Mouse (Mus musculus) erythroid progenitor cell, adult 5-6 weeks (primary cell): Measurements from ENCODE around the gene Trim66. TPM values are rescaled to one million over a fixed set of nuclear protein-coding genes. Genes with fewer than 3 reads are reported as not detected.

Experiments used
- ATAC-seq: replicated peaks from 2 replicates; pipeline ENCODE4 v1.8.0; 2016; ENCODE audit warnings: moderate number of reproducible peaks, mild to moderate bottlenecking, moderate TSS enrichment, inconsistent platforms; ENCODE audit not compliant: poor library complexity, low FRiP score, severe bottlenecking
- total RNA-seq, 2 experiments: library from RNA; stranded (forward) in 1 of 2; stranded (reverse) in 1 of 2; fragments of 150-400 nt in 1 of 2; fragments of 186-747, 209-891 nt in 1 of 2; gene quantifications; 2 replicates each; pipeline versions ENCODE4 v1.2.3 to v1.2.4; 2015 to 2017; ENCODE audit warnings: low replicate concordance in 2 of 2

Trim66 gene
- not detected in 2 replicates for total RNA-seq (2015; ENCODE audit: low replicate concordance)
- total RNA-seq (2017; ENCODE audit: low replicate concordance): not detected in 2 replicates

DNA sequence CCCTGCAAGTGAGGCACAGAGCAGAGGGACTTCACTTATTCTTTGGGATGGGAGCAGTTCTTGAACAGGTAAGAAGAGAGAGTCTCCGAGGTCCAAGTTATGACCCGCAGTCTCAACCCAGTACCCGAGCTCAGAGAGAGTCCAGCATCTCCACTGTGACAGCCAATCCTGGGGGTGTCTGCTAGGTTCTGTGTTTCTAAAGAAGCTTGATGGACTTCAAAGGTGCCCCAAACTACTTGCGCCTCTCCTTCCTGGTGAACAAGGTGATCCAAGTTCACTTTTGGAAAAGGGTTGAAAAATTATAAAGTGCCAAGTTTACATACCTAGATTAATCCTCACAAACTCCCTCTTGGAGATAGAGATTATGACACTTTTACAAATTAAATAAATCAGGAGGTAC is at the start of gene Trim66:
Gene Trim66, minus strand, starts transcription at position 101 of the 400 bp plus-strand sequence.
- no peak for ATAC-seq

DNA sequence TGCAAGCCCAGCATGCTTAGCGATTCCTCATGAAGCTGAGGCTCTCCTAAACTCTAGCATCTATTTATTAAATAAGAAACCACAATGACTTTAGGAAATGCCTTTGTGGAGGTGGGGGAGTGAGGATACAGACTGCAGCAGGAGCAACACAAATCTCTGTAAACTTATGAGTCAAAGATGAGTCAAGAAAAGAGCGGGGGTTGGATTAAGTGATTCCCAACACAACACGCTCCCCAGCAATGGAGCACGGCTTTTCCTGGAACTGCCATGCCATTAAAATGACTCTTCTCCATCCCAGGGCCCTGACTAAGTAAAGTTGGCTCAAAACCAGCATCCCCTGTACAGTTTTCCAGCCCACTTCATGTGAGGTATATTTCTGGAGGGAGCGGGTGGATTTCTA is 38.8 kb upstream of the Trim66 start:
- no peak for ATAC-seq

DNA sequence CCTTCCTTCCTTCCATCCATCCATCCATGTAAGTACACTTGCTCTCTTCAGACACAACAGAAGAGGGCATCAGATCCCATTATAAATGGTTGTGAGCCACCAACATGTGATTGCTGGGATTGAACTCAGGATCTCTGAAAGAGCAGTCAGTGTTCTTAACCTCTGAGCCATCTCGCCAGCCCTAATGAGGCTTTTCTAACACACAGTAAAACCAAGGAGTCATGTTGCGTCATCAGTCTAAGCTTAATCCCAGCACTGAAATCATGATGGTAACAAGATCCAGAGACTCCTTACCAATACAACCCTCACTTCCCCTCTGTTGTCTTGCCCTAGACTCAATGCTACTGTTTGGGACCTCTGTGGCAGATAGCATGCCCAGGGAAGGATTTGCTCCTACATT is 38.3 kb upstream of the Trim66 start:
- ATAC-seq: no peak

DNA sequence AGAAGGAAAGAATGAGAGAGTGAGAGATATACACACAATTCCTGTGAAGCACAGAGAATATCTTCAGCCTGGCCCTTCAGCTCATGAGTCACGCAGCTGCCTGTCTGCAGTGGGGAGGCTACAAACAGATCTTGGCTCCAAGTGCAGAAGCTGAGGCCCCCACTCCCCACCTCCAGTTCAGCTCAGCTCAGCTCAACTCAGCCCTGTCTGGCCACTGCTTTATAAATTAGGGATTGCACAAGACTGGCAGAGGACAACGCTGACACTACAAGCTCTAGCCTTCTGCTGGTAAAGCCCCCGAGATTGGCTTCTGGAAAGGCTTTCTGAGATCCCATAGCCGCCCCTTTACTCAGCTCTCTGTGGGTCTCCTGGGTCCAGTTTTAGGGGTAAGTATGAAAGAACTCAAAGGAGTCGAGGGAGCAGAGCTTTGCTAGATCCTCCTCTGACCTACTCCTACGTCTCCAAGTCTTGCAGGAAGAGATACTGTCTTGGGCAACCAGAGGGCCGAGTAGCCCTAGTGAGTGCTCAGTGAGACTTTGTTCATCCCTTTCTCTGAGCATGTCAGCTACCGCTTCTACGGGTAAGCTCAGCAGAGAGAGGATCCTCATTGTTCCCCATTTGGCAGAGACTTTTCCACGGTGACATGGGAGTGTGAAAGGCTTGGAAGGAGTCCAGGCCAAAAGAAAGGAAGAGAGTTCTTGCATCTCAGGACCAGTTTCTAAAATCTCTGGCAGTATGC is 37.5 kb upstream of the Trim66 start:
- ATAC-seq: no peak

DNA sequence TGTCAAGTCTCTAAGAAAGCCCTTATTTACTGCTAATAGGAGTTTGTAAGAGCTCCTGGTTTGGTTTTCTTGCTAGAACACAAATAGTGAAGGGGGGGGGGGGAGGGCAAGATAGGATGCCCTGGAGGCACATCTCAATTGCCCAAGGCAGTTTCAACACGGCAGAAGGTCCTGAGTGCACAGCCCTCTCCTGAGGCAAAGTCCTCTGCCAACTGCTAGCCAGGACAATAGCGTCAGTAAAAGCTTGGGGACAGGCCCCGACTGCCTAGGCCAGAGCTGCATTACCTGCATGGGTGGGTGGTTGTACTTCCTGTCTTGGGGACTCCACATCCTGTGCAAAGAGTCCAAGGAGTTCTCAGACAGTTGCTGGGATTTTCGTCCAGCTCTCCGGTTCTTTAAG is 36.9 kb upstream of the Trim66 start:
- ATAC-seq: no peak

DNA sequence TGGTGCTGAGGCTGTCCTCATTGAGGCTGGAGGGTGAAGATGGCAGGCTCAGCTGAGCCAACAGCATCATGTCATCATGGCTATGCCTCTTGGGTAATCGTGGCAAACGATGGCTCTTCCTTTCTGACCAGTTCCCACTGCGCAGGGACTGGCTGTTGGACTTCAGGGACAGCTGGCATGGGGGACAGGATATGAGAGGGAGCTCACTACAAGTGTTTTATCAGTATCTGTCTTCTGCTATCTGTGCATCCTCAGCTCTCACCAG is 34.4 kb upstream of the Trim66 start:
- ATAC-seq: no peak

DNA sequence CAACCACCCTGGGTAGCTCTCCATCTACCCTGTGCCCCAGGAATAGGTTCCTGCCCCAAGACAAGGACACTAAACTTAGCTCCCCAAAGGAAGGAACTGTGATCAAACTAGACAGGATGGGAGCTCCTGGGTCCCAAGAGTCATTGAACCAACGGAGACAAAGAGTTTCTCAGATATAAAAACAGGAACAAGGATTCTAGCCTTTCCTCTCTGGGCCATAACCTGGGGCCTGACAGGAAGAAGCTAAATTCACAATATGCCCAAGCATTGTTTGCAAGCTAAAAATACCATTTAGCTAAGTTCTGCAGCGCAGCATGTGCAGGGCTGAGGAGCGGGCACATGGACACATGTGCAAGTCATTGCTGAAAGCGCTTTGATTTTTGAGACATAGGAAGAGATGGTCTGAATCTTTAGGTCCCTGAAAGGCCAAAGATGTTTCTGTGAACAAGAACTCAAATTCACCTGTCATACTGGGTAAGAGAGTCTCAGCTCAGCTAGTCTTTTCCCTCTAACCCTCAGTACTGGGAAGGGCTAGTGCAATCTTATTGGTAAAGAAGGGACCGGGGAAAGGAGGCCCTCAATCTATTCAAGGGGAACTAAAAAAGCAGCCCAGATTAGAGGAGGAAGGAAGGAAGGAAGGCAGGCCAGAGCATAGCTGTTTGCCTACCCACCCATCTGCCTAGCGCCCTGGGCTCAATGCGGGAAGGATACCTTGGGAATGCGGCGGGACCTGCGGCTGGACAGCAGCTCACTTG is 33.9 kb upstream of the Trim66 start:
- ATAC-seq: no peak

DNA sequence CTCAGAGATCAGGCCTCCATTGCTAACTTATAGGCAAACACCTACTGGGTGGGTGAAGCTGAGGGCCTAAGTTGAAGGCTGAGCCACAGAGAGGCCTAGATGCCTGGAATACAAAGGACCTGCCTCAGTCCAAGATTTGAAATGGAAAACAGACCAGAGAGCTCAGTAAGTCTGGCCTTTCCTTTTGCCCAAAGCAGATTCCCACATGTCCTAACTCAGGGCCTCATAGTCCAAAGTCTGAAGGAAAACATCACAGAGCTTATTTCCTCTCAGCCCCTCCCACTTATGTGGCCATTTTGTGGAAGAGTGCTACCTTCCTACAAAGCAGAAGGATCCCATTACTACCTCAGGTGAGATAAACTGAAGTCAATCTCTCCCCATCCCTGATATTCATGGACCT is 33.0 kb upstream of the Trim66 start:
- no peak for ATAC-seq

DNA sequence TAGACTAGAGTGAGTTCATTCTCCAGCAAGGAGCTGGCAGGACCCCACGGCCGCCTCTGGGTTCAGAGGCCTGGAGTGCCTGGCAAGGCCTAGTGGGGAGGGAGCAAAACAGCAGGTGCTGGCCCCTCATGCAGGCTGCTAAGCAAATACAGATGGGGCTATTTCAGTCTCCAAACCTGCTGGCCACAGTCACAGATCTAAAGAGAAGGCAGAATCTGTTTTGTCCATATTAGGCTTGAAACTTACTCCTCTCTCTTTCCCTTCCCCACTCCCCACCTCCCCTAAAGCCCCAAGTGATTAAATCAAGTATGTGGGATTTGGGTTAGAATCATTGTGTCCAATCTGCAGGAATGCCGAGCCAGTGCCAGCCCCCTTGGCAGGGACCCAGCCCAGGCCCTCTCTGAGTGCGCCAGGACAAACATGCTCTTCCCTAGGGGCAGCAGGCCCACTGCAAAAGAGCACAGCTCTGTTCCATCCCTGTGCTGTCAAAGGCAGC is 28.6 kb upstream of the Trim66 start:
- no peak for ATAC-seq

DNA sequence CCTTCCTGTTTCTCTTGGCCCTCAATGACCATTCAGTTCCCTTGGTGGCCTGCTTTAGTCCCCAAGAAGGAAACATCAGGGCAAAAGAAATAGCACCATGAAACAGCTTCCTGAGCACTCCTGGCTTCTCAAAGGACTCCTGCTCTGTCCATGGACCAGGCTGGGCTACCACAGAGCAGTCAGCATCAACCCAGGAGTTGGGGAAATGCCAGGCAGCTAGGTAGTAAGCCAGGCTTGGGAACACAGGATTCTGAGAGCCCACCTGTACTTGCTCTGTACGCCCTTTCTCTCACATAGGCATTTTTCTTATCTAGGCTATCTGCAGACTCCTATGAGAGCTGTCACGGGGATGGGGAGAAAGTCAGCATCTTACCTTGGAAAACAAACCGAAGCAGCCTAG is 27.0 kb upstream of the Trim66 start:
- ATAC-seq: no peak

DNA sequence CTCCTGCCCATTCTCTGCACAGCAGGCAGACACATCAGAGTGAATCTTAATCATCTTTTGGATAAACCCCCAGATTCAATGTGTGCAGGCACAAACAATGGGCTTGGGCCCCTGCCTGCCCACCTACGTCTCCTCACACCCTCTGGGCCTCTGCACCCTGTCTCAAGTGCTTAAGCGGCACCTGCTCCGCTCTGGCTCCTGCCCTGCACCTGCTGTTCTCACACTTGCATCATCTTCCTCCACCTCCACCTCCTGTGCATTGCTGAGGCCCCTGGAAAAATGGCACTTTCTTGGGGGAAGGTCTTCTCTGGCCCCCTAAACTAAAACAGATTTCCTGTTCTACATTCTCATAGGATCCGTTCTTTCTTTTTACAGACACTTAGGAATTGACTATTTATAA is 26.0 kb upstream of the Trim66 start:
- ATAC-seq: no peak

DNA sequence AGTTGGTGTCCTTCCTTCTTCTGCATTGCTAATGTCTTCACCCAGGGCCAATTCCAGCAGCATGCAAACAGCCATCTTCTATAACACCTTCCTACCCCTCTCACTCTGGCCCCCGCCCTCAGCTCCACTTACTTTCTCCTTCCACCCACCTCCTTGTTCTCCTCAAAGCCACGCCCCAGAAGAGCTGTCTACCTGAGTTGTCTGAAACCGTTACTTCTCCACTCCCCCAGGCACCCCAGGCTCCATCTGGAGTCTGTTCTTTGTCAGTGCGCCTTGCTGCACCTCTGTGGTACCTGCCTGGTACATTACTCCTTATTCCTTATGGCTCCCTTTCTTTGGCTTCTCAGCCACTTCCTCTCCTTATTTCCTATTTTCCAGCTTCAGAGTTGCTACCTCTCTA is 25.2 kb upstream of the Trim66 start:
- no peak for ATAC-seq

DNA sequence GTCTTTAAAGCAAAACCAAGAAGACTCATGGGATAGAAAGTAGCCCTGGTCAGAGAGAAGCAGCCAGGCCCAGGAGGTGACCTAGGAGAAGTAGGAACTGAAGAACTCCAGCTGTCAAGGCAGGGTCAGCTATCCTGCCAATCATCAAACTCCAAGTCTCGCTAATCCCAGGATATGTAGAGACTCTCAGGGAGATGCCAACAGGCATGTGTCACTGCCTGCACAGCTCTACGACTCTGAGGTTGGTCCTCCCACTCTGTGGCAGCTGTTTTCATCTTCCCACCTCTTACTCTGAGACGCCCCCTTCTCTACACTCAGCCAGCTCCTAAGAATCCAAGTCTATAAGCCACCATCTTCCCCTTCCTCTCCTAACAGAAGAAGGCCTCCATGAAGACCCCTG is 24.8 kb upstream of the Trim66 start:
- ATAC-seq: no peak

DNA sequence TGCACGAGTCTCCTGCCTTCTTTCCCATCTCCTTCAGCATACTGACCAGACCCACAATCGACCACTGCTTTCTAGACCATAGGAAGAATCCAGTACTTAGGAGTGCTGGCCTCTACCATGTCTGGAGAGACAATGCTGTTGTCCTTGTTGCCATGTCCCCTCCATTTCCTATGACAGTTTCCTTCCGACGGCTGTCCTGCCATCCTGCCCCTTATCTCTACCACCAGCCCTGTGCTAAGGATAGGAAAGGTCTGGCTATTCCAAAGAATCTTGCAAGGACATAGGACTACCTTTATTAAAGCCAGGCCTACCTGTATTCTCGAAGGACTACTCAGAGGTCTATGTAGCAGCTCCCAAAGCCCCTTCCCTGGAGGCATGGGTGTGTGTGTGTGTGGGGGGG is 23.6 kb upstream of the Trim66 start:
- no peak for ATAC-seq

DNA sequence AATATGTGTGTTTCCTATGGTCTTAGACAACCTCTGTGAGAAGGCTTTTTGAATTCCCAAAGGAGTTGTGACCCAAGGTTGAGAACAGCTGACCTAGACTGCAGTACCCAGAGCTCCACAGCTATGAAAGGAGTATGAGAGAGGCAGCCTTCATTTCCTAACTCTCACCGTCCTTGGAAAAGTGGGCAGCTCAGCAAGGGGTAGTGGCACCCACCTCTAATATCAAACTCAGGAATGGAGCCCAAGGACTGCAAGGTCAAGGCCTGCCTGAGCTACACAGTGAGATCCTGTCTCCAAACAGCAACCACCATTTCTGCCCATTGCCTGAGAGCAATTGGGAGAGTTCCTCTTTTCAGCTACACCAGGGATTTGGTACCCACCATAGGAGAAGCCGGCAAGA is 21.8 kb upstream of the Trim66 start:
- ATAC-seq: no peak

DNA sequence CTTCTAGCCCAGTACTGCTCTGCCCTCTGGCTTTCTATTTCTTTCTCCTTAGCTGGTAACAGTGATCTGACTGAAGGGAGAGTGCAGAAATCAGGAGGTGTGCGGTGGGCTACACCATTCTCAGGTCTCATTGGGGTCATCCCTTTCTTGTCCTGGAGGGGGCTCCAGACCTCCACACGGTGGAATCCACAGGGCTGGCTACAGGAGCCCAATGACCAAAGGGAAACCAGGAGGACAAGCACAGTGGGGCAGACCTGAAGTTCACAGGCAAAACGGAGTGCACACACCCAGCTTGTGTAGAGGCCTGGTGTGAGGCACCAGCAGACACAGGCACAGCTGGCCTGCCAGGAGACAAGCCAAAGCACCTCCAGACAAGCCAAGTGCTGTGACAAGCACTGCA is 20.4 kb upstream of the Trim66 start:
- ATAC-seq: no peak

DNA sequence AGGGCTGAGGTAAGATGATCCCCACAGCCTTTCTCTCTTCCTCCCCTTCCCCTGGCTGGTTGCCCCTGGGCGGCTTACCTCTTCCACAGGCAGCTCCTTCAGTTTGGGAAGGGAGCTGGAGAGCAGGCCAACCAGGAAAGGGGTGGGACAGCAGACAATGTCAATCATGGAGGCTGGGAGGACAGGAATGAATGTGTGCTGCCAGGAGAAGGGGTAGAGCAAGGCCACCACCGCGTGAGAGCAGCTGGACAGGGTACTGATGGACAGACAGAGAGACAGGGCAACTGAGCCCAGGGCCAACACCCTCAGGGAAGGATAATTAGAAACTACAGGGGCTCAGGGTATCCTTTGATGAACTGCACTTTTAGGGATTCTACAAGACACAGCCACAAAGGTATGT is 19.6 kb upstream of the Trim66 start:
- ATAC-seq: no peak

DNA sequence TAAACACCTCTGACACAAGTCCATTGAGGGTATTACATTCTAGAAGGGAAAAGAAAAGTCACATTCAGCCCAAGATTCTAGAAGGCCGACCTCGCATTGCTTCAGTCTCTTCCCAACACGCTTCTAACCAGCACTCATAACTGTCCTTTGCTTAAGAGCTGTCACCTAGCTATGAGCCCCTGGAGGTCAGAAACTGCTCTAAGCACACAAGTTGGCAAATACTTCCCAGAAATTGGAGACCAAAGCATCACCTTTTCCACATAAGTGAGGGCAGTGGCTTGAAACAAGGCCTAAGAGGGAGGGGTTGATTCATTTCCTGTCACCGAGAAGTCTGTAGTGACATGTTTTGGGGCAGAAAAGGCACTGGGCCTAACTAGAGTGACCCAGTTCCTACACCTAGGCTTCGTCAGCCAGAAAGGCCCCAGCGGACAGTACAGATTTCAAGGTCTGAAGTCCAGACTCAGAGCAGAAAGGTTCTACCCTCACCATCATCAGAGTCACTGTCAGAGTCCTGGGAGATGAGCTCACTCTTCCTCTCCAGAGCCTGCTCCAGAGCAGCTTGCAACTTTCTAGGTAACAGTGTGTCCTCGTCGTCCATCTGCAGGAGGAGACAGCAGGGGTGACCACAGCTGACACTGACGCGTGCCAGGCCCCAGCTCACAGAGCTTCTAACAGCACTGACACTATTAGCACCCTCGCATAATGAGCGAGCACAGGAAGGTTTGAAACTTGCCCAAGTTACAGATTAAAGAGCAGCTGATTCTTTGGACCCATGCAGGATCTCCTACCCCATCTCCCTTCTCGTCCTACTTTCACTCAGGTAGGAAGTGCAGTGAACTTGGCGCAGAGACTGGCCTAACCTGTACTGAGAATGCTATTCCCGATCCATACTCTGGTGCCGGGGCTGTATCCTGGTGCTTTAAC is 18.1 kb upstream of the Trim66 start:
- no peak for ATAC-seq

DNA sequence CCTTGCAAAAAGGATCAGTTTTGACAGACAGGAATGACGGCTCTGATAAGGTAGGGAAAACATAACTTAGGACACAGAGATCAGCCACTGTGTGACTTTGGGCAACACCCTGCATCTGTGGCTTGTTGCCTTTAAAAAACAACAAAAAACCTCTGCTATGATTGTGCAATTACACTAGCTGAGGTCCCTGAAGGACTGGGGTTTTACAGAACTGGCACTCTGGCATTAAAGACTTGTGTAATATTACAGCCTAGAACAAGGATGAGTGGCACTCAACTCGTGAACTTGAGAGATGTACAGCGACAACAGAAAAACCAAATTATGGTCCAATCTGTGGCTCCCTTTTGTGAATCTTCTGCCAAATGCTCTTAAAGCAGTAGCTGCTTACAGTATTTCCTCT is 16.8 kb upstream of the Trim66 start:
- no peak for ATAC-seq

DNA sequence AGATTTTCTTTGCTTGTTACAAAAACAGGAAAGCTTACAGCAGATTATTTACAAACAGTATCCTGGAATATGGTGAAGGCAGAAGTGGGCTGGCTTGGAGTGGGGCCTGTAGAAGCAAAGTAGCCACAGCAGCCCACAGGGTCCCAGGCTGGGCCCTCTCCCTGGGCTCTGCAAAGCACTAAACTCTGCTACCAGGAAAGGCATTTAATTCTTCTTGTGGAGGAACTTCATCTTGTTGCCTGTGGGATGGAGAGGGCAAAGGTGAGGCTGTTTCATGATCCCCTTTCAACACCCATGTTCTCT is 16.5 kb upstream of the Trim66 start:
- no peak for ATAC-seq
